Mouse (Mus musculus) heart, embryonic 14.5 days (tissue): ENCODE results near the gene Snx27. TPM values are rescaled to one million over a fixed set of nuclear protein-coding genes. Genes with fewer than 3 reads are reported as not detected.

Source experiments
- ATAC-seq: fragments of 200-750 bp; cut with Nextera tagmentation; 2 replicates; pipeline ENCODE4 v1.8.0; 2017; ENCODE audit warnings: low read depth, moderate TSS enrichment; ENCODE audit not compliant: insufficient number of reproducible peaks, insufficient read depth, low FRiP score
- H3K27ac ChIP-seq, 2 experiments: fragments of 200-500 bp in 1 of 2; fragments of 300-500 bp in 1 of 2; sonication (generic) in 1 of 2; replicated peaks in 1 of 2; 2 replicates each; pipeline ENCODE4 v1.5.1; 2012 to 2014; ENCODE audit warnings: low read depth in 2 of 2, low read length in 2 of 2, control low read depth in 1 of 2, mild to moderate bottlenecking in 1 of 2, mixed read lengths in 1 of 2; ENCODE audit not compliant: control insufficient read depth in 1 of 2, insufficient read depth in 1 of 2
- H3K27me3 ChIP-seq: fragments of 300-500 bp; sonication (generic); 2 replicates; pipeline ENCODE4 v1.6.1; 2014; ENCODE audit warnings: mild to moderate bottlenecking, low read length, control low read depth; ENCODE audit not compliant: control insufficient read depth, insufficient read depth
- H3K36me3 ChIP-seq: fragments of 300-500 bp; sonication (generic); 2 replicates; pipeline ENCODE4 v1.6.1; 2014; ENCODE audit warnings: mild to moderate bottlenecking, control low read depth, low read length, mixed read lengths; ENCODE audit not compliant: control insufficient read depth, insufficient read depth
- H3K4me1 ChIP-seq, 2 experiments: fragments of 200-500 bp in 1 of 2; fragments of 300-500 bp in 1 of 2; sonication (generic) in 1 of 2; 2 replicates each; pipeline ENCODE4 v1.6.1; 2012 to 2014; ENCODE audit warnings: low read length in 2 of 2, control low read depth in 1 of 2, mixed read lengths in 1 of 2; ENCODE audit not compliant: control insufficient read depth in 2 of 2, insufficient read depth in 2 of 2
- H3K4me2 ChIP-seq: fragments of 300-500 bp; sonication (generic); 2 replicates; pipeline ENCODE4 v1.6.1; 2014; ENCODE audit warnings: mild to moderate bottlenecking, low read length
- H3K4me3 ChIP-seq, 2 experiments: fragments of 200-500 bp in 1 of 2; fragments of 300-500 bp in 1 of 2; sonication (generic) in 1 of 2; 2 replicates each; pipeline ENCODE4 v1.5.1; 2012 to 2014; ENCODE audit warnings: low read length in 2 of 2, mild to moderate bottlenecking in 2 of 2, control low read depth in 1 of 2, low read depth in 1 of 2, moderate library complexity in 1 of 2; ENCODE audit not compliant: control insufficient read depth in 1 of 2, insufficient read depth in 1 of 2
- H3K9ac ChIP-seq: fragments of 300-500 bp; sonication (generic); 2 replicates; pipeline ENCODE4 v1.6.1; 2014; ENCODE audit warnings: mild to moderate bottlenecking, low read length
- H3K9me3 ChIP-seq: fragments of 300-500 bp; sonication (generic); 2 replicates; pipeline ENCODE4 v1.6.1; 2016; ENCODE audit warnings: low read length, control low read depth; ENCODE audit not compliant: control insufficient read depth
- WGBS: fragments of 180-500 bp; shearing (Covaris S2); extraction: QIAGEN DNeasy Blood & Tissue Kit; methylation state at CpG from one replicate; pipeline ENCODE4 v1.1.7; 2014; 5-methylcytosine and 5-hydroxymethylcytosine counted together
- polyA plus RNA-seq: library from polyadenylated mRNA; unstranded; fragments of >200 nt; fragmentation: Nextera tagmentation; extraction: Ambion mirVana; gene quantifications from 2 replicates; pipeline ENCODE4 v1.2.1, GENCODE M21; 2014

The Snx27 gene
- polyA plus RNA-seq, 1 experiment from 2014 or later: 26.1 TPM

DNA sequence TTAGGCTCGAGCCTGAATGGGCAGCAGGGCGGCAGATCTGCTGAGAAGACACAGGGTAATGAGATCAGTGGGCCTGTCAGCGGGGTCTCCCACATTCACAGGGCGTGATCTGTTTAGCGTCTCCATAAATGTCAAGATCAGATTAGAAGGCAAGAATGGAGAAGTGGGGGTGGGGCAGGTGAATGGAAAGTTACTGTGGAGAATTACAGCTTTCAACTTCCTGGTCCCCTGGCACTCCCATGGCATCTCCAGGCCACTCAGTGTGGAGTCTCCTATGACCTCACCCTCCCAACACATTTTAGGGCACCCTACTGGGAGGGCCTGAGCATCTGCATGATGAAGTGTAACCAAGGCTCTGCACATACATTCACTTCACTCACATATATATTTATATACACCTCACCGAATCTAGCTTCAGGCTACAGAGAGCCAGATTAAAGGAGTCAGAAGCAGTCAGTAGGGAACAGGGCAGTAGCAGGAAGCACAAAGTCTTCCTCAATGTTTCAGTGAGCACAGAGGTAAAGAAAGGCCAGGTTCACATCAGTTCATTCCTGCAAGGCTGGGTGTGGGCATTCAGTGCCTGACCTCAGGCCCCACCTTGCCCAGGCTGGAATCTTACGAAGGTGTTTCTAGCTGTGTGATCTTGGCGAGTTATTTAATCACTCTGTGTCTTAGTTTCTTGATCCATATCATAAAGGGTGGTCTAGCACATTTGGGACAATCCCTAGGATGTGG lies 106.0 kb downstream of the Snx27 start:
- Histone ChIP-seq H3K9ac (no peak overlapping the region), H3K4me3 (no peak overlapping the region), H3K9me3 (no peaks in the 10 kb centered on the region), H3K27ac (no peak overlapping the region), H3K36me3 (no peaks in the 10 kb centered on the region), H3K27me3 (peaks cover 27% of the 10 kb centered on the region), H3K4me2 (no peak overlapping the region), H3K4me1 (peaks cover 15 to 24% of the 10 kb centered on the region in 2 experiments)
- no peak for ATAC-seq
- 47% methylated on average over 8 of the region's 8 CpGs for WGBS

- no peak for ATAC-seq
- Histone ChIP-seq H3K36me3 (no peaks in the 10 kb centered on the region), H3K4me2 (peak overlapping the region; percentile 70), H3K9ac (no peak overlapping the region), H3K4me3 (no peak overlapping the region), H3K4me1 (peaks cover 14 to 24% of the 10 kb centered on the region in 2 experiments), H3K27ac (peak overlapping the region; percentile 76 to 77), H3K27me3 (peaks cover 5% of the 10 kb centered on the region), H3K9me3 (no peaks in the 10 kb centered on the region)
- 26% methylated on average over 5 of the region's 5 CpGs for WGBS
Observed at GRCm38 (mm10) chr3:94473567-94474232, 108.8 kb downstream of the Snx27 start.

DNA sequence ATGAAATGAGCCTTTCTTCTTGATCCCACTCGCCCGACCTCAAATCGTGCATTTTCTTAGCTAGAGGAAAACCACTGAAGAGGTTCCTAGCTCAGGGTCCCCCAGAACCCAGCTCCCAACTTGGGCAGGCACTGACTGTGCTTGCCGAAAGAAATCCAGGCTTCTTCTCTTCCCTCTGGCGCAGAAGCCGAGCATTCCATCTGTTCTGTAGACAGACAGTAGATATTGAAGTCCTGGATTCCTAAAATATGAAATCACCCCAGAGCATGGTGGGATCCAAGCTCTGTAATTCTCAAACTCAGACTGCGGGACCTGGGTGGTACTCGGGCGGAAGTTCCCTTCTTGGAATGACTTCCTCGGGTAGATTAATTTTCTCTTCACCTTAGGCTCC lies 109.4 kb downstream of the Snx27 start:
- H3K4me2 ChIP-seq: peak overlapping the region; percentile 70
- H3K36me3 ChIP-seq: no peaks in the 10 kb centered on the region
- 23% methylated on average over 10 of the region's 10 CpGs for whole genome bisulfite sequencing
- H3K4me3 ChIP-seq: no peak overlapping the region
- no peaks in the 10 kb centered on the region for H3K27me3 ChIP-seq
- H3K9ac ChIP-seq: peak overlapping the region; percentile 12; the same call in 1 of the 2 replicates
- no peak for ATAC-seq
- no peaks in the 10 kb centered on the region for H3K9me3 ChIP-seq
- H3K27ac ChIP-seq: peak overlapping the region; percentile 76 to 77
- H3K4me1 ChIP-seq: peaks cover 14 to 22% of the 10 kb centered on the region in 2 experiments

DNA sequence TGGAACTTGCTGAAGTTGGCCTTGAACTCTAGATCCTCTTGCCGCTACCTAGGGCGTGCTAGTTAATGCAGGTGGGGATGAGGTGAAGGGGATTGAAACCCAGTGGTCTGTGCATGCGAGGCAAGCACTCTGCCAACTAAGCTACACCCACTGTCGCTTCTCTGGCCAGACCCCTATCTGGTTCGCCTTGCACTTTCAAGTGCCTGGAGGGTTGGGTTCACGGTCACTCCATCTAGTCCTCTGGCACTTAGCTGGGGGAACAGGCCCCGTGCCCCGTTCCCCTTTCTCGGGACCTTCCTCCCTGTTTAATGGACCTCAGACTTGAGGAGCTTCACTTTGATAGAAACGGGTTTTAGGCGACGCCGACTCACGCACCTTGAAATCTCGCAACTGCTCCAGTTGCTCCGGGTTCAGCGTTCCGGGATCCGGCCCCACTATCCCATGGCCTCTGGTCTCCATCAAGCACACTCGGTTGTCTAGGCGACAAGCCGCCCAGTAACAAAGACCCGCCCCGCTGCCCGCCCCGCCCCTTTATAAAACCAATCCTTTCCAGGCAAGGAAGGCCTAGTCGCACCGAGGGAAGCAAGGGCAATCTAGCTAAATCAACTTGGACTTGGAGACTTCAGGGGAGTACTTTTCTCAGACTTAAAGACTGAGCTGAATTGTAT lies 109.9 kb downstream of the Snx27 start:
- Histone ChIP-seq H3K4me3 (peak overlapping the region; percentile 29 to 37), H3K27ac (peak overlapping the region; percentile 76 to 77), H3K36me3 (no peaks in the 10 kb centered on the region), H3K9me3 (no peaks in the 10 kb centered on the region), H3K27me3 (no peaks in the 10 kb centered on the region), H3K4me1 (peaks cover 14 to 20% of the 10 kb centered on the region in 2 experiments), H3K9ac (peak overlapping the region; percentile 42; the same call in 1 of the 2 replicates), H3K4me2 (peak overlapping the region; percentile 70)
- WGBS: 6% methylated on average over 28 of the region's 28 CpGs
- peak; percentile 29; the same call in 1 of the 2 replicates for ATAC-seq

DNA sequence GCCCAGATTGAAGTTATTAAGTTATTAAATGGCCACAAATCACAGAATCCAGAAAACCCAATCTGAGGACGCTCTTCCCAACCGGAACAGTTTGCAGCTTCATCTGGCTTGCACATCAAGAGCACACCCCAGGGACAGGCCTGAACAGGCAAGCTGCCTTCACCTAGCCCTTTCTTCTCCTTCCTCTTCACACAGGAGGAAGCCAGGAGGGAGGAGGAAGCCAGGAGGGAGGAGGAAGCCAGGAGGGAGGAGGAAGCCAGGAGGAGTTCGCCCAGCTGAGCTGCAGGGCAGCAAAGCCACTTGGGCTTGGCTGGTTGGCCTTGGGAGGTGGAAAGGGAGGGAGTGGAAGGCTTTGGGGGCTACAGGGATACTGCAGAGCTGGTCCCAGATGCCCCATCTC lies 113.6 kb downstream of the Snx27 start:
- no peak for ATAC-seq
- Histone ChIP-seq H3K9me3 (no peaks in the 10 kb centered on the region), H3K4me1 (peaks cover 17 to 18% of the 10 kb centered on the region in 2 experiments), H3K4me2 (no peak overlapping the region), H3K27ac (no peak overlapping the region), H3K27me3 (no peaks in the 10 kb centered on the region), H3K9ac (no peak overlapping the region), H3K4me3 (no peak overlapping the region), H3K36me3 (no peaks in the 10 kb centered on the region)
- 59% methylated on average over 3 of the region's 3 CpGs for WGBS

GRCm38 (mm10) chr3:94465632-94466430 lies 116.7 kb downstream of the Snx27 start:
- no peak overlapping the region for H3K27ac ChIP-seq
- no peaks in the 10 kb centered on the region for H3K9me3 ChIP-seq
- H3K4me3 ChIP-seq: no peak overlapping the region
- peaks cover 0 to 3% of the 10 kb centered on the region in 2 experiments; a peak in 1 of 4 replicates for H3K4me1 ChIP-seq
- no peak overlapping the region for H3K4me2 ChIP-seq
- no peaks in the 10 kb centered on the region for H3K36me3 ChIP-seq
- H3K9ac ChIP-seq: no peak overlapping the region
- no peak for ATAC-seq
- H3K27me3 ChIP-seq: no peaks in the 10 kb centered on the region
- WGBS: 77% methylated on average over 13 of the region's 13 CpGs
